Mouse (Mus musculus): Measurements from ENCODE around the gene Slc16a12. TPM values are rescaled to one million over a fixed set of nuclear protein-coding genes. Genes with fewer than 3 reads are reported as not detected.

Slc16a12 gene
- total RNA-seq, 1 experiment = 0.13 TPM

DNA sequence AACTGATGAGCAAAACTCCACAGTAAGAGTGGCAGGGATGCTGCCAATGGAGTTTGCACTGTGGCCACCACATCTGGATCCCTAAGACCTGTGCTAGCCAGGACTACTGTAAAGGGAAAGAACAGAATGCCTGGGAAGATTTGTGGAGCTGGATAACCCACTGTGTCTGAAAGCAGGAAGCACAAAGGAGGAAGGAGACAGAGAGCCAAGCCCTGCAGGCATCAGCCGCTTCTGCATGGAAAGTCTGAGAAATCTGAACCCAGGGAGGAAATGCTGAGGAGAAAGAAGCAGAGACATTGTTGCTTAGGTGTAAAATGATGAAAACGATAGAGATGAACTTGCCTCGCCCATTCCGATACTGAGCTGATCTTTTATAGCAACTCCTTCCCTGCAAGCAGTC, 22.5 kb downstream of the Slc16a12 start:
- in situ Hi-C loops (cut with MboI; ENCODE audit: low sequenced_read_pairs in 2 of 2, unreplicated experiment in 2 of 2) = no loop called here
- TF ChIP-seq ZC3H11A (IDR thresholded peaks at IDR 0.05; ENCODE audit: borderline replicate concordance, low read depth, low read length) (no peak), CHD2 (IDR thresholded peaks at IDR 0.05; ENCODE audit: low read depth, low read length) (no peak), ZNF384 (IDR thresholded peaks at IDR 0.05; ENCODE audit: low read depth, low read length) (no peak), MAFK (IDR thresholded peaks at IDR 0.05; ENCODE audit: insufficient read depth, low read depth, low read length) (no peak), HCFC1 (IDR thresholded peaks at IDR 0.05; ENCODE audit: borderline replicate concordance, insufficient read depth, low read length) (no peak)
- Histone ChIP-seq H3K27ac (ENCODE audit: insufficient read depth, low read depth, low read length, poor library complexity, severe bottlenecking) (no peak overlapping the region), H3K9ac (ENCODE audit: insufficient read depth, low read depth, low read length, poor library complexity, severe bottlenecking) (no peak overlapping the region), H3K9me3 (ENCODE audit: control insufficient read depth, insufficient read depth, low read depth, low read length) (no peaks in the 10 kb centered on the region), H3K36me3 (ENCODE audit: control insufficient read depth, insufficient read depth, low read length, poor library complexity, severe bottlenecking) (no peaks in the 10 kb centered on the region), H3K4me1 (ENCODE audit: control insufficient read depth in 2 of 2, insufficient read depth in 2 of 2, low read length in 2 of 2, poor library complexity in 1 of 2) (no peaks in the 10 kb centered on the region), H3K4me3 (ENCODE audit: insufficient read depth in 1 of 2, low read depth in 1 of 2, low read length in 2 of 2, poor library complexity in 1 of 2, severe bottlenecking in 1 of 2) (no peak overlapping the region)
- DNase-seq (ENCODE audit: low read depth, low spot score) = no peak

DNA sequence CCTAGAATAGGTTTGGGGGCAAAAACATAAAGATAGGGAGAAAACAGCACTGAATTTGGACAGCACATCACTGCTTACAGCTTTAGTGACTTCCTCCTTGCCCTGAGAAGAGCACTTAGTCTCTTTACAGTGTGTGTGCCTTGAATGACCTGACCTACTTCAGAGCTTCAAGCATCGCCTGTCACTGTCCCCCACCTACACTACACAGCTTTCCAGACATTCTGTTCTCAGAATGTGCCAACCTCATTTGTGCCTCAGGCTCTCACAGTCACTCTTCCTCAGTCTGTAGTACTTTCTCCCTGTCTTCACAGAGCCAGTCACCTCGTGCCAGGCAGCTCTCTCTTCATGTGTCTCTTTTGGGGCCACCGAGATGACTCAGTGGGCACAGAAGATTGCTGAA, 24.5 kb downstream of the Slc16a12 start:
- Histone ChIP-seq H3K27ac (ENCODE audit: insufficient read depth, low read depth, low read length, poor library complexity, severe bottlenecking) (no peak overlapping the region), H3K4me1 (ENCODE audit: control insufficient read depth in 2 of 2, insufficient read depth in 2 of 2, low read length in 2 of 2, poor library complexity in 1 of 2) (no peaks in the 10 kb centered on the region), H3K9ac (ENCODE audit: insufficient read depth, low read depth, low read length, poor library complexity, severe bottlenecking) (no peak overlapping the region), H3K36me3 (ENCODE audit: control insufficient read depth, insufficient read depth, low read length, poor library complexity, severe bottlenecking) (no peaks in the 10 kb centered on the region), H3K9me3 (ENCODE audit: control insufficient read depth, insufficient read depth, low read depth, low read length) (no peaks in the 10 kb centered on the region), H3K4me3 (ENCODE audit: insufficient read depth in 1 of 2, low read depth in 1 of 2, low read length in 2 of 2, poor library complexity in 1 of 2, severe bottlenecking in 1 of 2) (no peak overlapping the region)
- TF ChIP-seq ZC3H11A (IDR thresholded peaks at IDR 0.05; ENCODE audit: borderline replicate concordance, low read depth, low read length) = no peak
- no peak for TF ChIP-seq MAFK (IDR thresholded peaks at IDR 0.05; ENCODE audit: insufficient read depth, low read depth, low read length)
- TF ChIP-seq ZNF384 (IDR thresholded peaks at IDR 0.05; ENCODE audit: low read depth, low read length) = no peak
- TF ChIP-seq CHD2 (IDR thresholded peaks at IDR 0.05; ENCODE audit: low read depth, low read length) = no peak
- TF ChIP-seq HCFC1 (IDR thresholded peaks at IDR 0.05; ENCODE audit: borderline replicate concordance, insufficient read depth, low read length) = no peak
- DNase-seq (ENCODE audit: low read depth, low spot score) = no peak
- in situ Hi-C loops (cut with MboI; ENCODE audit: low sequenced_read_pairs in 2 of 2, unreplicated experiment in 2 of 2) = no loop called here

DNA sequence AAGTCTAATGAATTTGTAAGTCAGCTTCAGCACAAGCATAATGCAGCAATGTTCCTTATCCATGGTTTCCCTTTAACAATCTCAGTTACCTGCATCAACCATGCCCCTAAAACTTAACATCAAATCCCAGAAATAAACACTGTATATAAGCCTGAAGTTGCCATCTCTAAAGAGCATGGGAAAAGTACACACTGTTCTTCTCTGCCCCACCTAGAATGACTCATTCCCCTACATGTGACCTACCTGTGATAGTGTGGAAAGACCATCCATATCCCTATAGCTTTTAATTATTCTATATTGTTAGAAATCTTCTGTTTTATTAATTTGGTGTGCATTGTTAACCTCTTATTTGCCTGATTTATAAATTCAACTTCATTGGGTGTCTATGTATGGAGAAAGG, 27.0 kb downstream of the Slc16a12 start:
- no peak overlapping the region for H3K9ac ChIP-seq (ENCODE audit: insufficient read depth, low read depth, low read length, poor library complexity, severe bottlenecking)
- in situ Hi-C loops (cut with MboI; ENCODE audit: low sequenced_read_pairs in 2 of 2, unreplicated experiment in 2 of 2) = no loop called here
- H3K27ac ChIP-seq (ENCODE audit: insufficient read depth, low read depth, low read length, poor library complexity, severe bottlenecking) = no peak overlapping the region
- H3K9me3 ChIP-seq (ENCODE audit: control insufficient read depth, insufficient read depth, low read depth, low read length) = no peaks in the 10 kb centered on the region
- H3K4me1 ChIP-seq (ENCODE audit: control insufficient read depth in 2 of 2, insufficient read depth in 2 of 2, low read length in 2 of 2, poor library complexity in 1 of 2) = no peaks in the 10 kb centered on the region
- DNase-seq (ENCODE audit: low read depth, low spot score) = no peak
- no peaks in the 10 kb centered on the region for H3K36me3 ChIP-seq (ENCODE audit: control insufficient read depth, insufficient read depth, low read length, poor library complexity, severe bottlenecking)
- H3K4me3 ChIP-seq (ENCODE audit: insufficient read depth in 1 of 2, low read depth in 1 of 2, low read length in 2 of 2, poor library complexity in 1 of 2, severe bottlenecking in 1 of 2) = no peak overlapping the region
- TF ChIP-seq MAFK (IDR thresholded peaks at IDR 0.05; ENCODE audit: insufficient read depth, low read depth, low read length) = no peak
- TF ChIP-seq HCFC1 (IDR thresholded peaks at IDR 0.05; ENCODE audit: borderline replicate concordance, insufficient read depth, low read length) = no peak
- TF ChIP-seq CHD2 (IDR thresholded peaks at IDR 0.05; ENCODE audit: low read depth, low read length) = no peak

DNA sequence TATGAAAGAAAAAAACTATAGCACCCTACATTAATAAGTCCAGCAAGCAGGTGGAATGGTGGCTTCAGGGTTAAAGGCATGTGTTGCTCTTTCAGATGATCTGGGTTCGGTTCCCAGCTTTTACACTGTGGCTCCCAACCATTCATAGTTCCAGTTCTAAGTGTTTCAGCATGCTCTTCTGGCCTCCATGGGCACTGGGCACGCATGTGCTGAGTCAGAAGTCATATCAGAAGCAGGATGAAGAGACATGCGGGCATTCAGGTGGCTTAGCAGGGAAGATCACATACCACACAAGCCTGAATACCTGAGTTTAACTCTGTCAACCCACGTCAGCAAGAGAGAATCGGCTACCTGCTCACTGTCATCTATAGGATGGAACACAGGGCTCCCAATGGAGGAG, 28.1 kb downstream of the Slc16a12 start:
- H3K36me3 ChIP-seq (ENCODE audit: control insufficient read depth, insufficient read depth, low read length, poor library complexity, severe bottlenecking) = no peaks in the 10 kb centered on the region
- H3K9me3 ChIP-seq (ENCODE audit: control insufficient read depth, insufficient read depth, low read depth, low read length) = no peaks in the 10 kb centered on the region
- in situ Hi-C loops (cut with MboI; ENCODE audit: low sequenced_read_pairs in 2 of 2, unreplicated experiment in 2 of 2) = no loop called here
- no peak overlapping the region for H3K9ac ChIP-seq (ENCODE audit: insufficient read depth, low read depth, low read length, poor library complexity, severe bottlenecking)
- H3K4me3 ChIP-seq (ENCODE audit: insufficient read depth in 1 of 2, low read depth in 1 of 2, low read length in 2 of 2, poor library complexity in 1 of 2, severe bottlenecking in 1 of 2) = no peak overlapping the region
- no peak overlapping the region for H3K27ac ChIP-seq (ENCODE audit: insufficient read depth, low read depth, low read length, poor library complexity, severe bottlenecking)
- DNase-seq (ENCODE audit: low read depth, low spot score) = no peak
- TF ChIP-seq HCFC1 (IDR thresholded peaks at IDR 0.05; ENCODE audit: borderline replicate concordance, insufficient read depth, low read length) = no peak
- no peak for TF ChIP-seq MAFK (IDR thresholded peaks at IDR 0.05; ENCODE audit: insufficient read depth, low read depth, low read length)
- no peak for TF ChIP-seq CHD2 (IDR thresholded peaks at IDR 0.05; ENCODE audit: low read depth, low read length)
- TF ChIP-seq ZC3H11A (IDR thresholded peaks at IDR 0.05; ENCODE audit: borderline replicate concordance, low read depth, low read length) = no peak
- no peak for TF ChIP-seq ZNF384 (IDR thresholded peaks at IDR 0.05; ENCODE audit: low read depth, low read length)
- H3K4me1 ChIP-seq (ENCODE audit: control insufficient read depth in 2 of 2, insufficient read depth in 2 of 2, low read length in 2 of 2, poor library complexity in 1 of 2) = no peaks in the 10 kb centered on the region

DNA sequence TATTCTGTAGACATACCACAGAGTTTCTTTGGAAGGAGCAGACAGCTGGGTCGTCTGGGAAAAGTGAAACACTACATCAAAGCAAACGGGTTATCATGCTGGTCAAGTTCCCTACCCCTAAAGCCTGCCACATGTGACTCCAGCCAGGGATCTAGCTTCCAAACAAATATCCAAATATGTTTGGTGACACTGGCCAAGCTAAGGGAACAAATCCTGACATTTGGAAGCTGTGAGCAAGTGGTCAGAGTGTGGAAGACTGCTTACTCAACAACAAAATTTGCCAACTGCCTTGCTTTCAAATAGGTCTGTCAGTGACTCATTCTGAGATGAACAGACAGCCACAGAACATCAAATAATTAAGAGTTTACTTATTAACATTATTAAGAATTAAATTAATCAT, 28.6 kb downstream of the Slc16a12 start:
- Histone ChIP-seq H3K36me3 (ENCODE audit: control insufficient read depth, insufficient read depth, low read length, poor library complexity, severe bottlenecking) (no peaks in the 10 kb centered on the region), H3K4me1 (ENCODE audit: control insufficient read depth in 2 of 2, insufficient read depth in 2 of 2, low read length in 2 of 2, poor library complexity in 1 of 2) (no peaks in the 10 kb centered on the region), H3K9me3 (ENCODE audit: control insufficient read depth, insufficient read depth, low read depth, low read length) (no peaks in the 10 kb centered on the region), H3K4me3 (ENCODE audit: insufficient read depth in 1 of 2, low read depth in 1 of 2, low read length in 2 of 2, poor library complexity in 1 of 2, severe bottlenecking in 1 of 2) (no peak overlapping the region), H3K9ac (ENCODE audit: insufficient read depth, low read depth, low read length, poor library complexity, severe bottlenecking) (no peak overlapping the region), H3K27ac (ENCODE audit: insufficient read depth, low read depth, low read length, poor library complexity, severe bottlenecking) (no peak overlapping the region)
- no peak for TF ChIP-seq ZC3H11A (IDR thresholded peaks at IDR 0.05; ENCODE audit: borderline replicate concordance, low read depth, low read length)
- TF ChIP-seq MAFK (IDR thresholded peaks at IDR 0.05; ENCODE audit: insufficient read depth, low read depth, low read length) = no peak
- no peak for TF ChIP-seq HCFC1 (IDR thresholded peaks at IDR 0.05; ENCODE audit: borderline replicate concordance, insufficient read depth, low read length)
- no peak for TF ChIP-seq ZNF384 (IDR thresholded peaks at IDR 0.05; ENCODE audit: low read depth, low read length)
- no peak for TF ChIP-seq CHD2 (IDR thresholded peaks at IDR 0.05; ENCODE audit: low read depth, low read length)
- in situ Hi-C loops (cut with MboI; ENCODE audit: low sequenced_read_pairs in 2 of 2, unreplicated experiment in 2 of 2) = no loop called here
- no peak for DNase-seq (ENCODE audit: low read depth, low spot score)

All from ES-E14 (cell line).